Mouse (Mus musculus): ENCODE measurements around the gene Bcl7c. TPM values are rescaled to one million over a fixed set of nuclear protein-coding genes. Genes with fewer than 3 reads are reported as not detected.
A peak's percentile ranks its signal among the peaks of the same experiment; 100 is the strongest.
"Not testable (repeated sequence)": the region's sequence is repeated elsewhere in the genome, so short reads cannot be mapped to it uniquely, and the experiment has no call there.

The Bcl7c gene
- polyA plus RNA-seq, 1 experiment from 2014 or later = 112 TPM

- no peak for DNase-seq (ENCODE audit: low spot score)
Measured at GRCm38 (mm10) chr7:127718339-127718738, 9.6 kb upstream of the Bcl7c start.

GRCm38 (mm10) chr7:127716992-127717391, 8.3 kb upstream of the Bcl7c start:
- peak; percentile 58 for DNase-seq (ENCODE audit: low spot score)

GRCm38 (mm10) chr7:127714816-127715215, 6.1 kb upstream of the Bcl7c start:
- no peak for DNase-seq (ENCODE audit: low spot score)

- DNase-seq (ENCODE audit: low spot score) = peak; percentile 80
Measured at GRCm38 (mm10) chr7:127712461-127713385, 4.0 kb upstream of the Bcl7c start, which contains the start of gene Ctf1. Gene Ctf1, plus strand, starts transcription at chr7:127712736.

DNA sequence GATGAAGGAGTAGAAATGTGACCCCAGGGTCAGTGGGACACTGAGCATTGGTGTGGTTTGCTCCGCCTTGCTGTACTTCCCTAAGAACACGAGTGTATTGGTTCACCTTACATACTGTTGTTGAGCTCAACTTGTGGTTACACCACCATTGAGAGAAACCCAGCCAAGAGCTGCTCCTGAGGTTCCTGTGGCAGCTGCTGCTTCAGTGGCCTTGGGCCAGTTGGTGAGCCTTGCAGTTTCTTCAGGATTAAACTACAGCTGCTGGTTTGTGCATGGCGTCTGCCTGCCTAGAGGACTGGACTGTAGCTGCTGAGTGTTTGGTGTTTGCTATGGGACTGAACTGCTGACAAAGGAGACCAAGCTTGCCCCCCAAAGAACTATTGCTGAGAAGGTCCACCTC, 2.7 kb upstream of the Bcl7c start:
- DNase-seq (ENCODE audit: low spot score) = peak; percentile 19

DNA sequence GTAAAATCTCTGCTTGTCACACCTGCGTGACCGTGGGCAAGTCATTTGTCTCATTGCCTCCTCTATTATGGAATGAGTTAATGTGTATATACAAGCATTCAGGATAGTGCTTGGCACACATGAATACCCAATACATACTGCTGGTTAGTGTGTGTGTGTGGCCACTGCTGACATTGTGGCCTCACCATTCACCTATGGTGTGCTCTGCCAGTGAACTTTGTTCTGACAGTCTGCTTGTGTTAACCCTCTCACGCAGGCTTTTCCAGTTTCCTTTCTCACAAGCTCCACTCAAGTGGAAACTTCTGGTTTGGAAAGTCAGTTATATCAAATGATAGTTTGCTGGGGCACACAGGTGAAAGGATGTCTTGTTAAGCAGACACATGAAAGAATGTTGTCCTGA, 2.3 kb upstream of the Bcl7c start:
- DNase-seq (ENCODE audit: low spot score) = no peak

DNA sequence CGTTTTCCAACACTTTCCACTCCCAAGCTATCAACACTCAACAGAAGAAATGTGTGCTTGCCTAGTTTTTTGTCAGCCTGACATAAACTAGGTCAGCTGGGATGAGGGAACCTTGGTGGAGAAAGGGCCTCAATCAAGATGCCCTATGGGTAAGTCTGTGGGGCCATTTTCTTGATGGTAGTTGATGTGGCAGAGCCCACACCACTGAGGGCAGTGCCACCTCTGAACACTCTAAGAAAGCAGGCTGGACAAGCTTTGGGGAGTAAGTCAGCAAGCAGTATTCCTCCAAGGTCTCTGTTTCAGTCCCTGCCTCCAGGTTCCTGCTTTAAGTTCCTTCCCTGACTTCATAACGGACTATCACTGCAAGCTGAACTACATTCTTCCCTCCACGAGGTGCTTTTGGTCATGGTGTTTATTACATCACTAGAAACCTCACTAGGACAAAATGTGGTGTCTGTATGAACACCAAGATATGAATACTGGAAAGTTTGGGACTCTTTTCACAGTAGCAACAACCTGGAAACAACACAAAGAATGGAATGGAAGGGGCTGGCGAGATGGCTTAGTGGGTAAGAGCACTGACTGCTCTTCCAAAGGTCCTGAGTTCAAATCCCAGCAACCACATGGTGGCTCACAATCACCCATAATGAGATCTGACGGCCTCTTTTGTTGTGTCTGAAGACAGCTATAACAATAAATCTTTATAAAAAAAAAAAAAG, 687 bp upstream of the Bcl7c start:
- no peak for DNase-seq (ENCODE audit: low spot score)

- peak; percentile 87 for DNase-seq (ENCODE audit: low spot score)
Measured at GRCm38 (mm10) chr7:127707957-127708206, 851 bp downstream of the Bcl7c start.

DNA sequence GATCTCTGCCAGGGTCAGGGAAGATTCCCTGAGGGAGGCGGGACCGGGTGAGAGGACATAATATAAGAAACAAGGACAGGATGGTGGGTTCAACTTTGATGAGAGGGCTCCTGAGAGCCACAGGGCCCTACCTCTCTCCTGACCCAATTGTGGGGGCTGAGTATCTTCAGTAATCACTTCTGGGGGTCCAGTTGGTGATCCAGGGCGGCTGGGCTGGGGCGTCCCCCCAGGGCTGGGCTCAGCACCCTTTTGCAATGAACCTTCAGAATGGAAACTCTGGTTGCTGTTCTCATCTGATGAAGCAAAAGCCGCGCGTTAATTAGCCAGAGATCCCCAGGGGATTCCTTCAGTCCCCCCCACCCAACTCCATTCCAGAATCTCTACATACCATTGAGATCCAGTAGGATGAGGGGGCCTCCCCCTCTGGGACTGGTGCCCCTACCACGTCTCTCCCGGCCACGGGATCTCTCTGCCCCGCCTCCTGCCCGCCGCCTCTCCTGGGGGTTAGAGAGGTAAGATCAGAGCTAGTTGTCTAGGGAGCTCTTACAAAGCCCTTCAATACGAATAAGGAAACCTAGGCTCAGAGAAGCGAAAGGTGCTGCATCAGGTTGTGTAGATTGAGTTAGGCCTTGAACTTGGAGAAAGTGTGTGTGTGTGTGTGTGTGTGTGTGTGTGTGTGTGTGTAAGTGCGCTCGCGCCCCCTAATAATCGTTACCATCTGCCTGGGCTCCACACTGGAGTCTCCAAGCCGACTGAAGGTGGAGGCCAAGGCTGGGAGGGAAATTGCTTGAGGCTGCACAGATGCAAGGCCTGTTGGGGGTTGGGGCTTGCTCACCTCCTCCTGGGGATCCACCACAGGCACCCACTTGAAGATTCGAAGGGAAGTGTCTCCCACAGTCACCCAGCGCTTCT, 1.4 kb downstream of the Bcl7c start:
- no peak for DNase-seq (ENCODE audit: low spot score)

DNA sequence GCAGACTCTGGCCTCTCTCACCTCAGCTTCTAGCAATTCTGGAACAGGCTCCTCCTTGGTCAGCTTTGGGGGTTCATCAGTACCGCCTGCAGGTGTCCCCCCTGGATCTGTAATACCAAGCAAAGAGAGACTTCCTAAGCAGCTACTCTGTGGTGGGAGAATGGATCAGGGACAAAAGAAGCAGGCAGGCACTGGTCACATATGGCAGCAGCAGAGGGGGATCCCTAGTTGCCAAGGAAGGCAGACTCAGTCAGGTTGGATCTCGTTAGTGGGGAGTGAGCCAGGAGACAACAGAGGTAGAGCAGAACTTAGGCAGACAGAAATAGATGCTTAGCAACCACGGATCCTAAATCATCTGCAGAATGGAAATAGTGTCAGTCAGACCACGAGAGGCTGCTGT, 3.0 kb downstream of the Bcl7c start:
- DNase-seq (ENCODE audit: low spot score) = no peak

DNA sequence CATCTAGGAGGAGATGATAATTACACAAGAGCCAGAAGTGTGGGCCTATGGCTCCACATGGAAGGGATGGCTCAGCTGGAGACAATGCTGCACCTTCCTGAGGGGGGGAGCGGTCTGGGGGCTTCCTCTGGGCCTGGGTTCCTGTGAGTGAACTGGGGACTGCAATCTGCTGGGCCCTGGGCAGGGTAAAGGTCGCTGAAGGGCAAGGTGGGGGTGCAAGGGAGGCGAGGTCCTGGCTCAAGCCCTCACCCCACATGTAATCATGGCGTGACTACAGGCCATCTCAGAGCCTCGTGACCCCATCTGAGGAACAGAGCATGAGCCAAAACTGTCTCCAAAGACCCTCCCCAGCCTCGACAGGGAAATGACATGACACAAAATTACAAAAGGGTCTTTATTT, 4.1 kb downstream of the Bcl7c start:
- DNase-seq (ENCODE audit: low spot score) = no peak

DNA sequence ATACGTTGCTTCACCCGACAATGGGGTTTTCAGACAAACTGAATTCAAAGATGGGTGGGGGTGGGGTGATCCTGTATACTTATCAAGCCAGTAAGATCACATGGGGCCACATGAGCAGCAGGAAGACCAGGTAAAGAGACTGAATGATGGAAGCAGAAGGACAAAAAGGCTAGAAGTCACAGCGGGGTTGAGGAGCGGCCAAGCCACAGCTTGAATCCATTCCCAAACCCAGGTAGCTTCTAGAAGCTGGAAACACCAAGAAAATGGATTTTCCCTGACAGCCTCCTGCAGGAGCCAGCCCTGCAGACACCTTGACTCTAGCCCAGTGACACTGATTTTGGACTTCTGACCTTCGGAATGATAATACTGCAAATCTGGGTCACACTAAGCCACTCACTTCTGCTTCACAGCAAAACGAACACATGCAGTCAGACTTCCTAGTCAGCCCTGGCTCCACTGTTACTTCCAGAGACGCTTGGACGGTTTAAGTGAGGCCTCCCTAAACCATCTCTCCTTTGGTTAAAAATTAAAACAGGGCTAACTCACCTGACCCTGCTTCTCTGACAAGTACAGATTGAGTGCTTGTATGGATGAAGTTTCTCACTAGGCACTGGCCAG, 5.1 kb downstream of the Bcl7c start:
- no peak for DNase-seq (ENCODE audit: low spot score)

- DNase-seq (ENCODE audit: low spot score) = no peak
Measured at GRCm38 (mm10) chr7:127700712-127701331, 7.9 kb downstream of the Bcl7c start.

DNA sequence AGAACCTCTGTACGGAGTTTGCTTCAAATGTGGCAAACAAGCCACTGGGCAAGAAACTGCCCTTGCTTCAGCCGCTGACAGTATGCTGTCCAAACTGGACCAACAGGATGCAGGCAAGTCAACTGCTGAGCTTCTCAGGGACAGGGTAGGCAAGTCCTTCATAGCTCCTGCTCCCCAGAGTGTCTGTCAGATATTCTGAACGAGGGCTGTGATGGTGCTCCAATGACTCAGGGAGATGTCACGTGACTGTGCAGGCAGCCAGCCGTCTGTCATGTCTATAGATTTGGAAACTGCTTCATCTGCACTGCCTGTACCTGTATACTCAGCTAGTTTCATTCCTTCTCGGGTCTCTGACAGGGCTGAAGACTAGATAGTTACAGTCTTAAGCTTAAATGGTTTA, 9.7 kb downstream of the Bcl7c start:
- no peak for DNase-seq (ENCODE audit: low spot score)

DNA sequence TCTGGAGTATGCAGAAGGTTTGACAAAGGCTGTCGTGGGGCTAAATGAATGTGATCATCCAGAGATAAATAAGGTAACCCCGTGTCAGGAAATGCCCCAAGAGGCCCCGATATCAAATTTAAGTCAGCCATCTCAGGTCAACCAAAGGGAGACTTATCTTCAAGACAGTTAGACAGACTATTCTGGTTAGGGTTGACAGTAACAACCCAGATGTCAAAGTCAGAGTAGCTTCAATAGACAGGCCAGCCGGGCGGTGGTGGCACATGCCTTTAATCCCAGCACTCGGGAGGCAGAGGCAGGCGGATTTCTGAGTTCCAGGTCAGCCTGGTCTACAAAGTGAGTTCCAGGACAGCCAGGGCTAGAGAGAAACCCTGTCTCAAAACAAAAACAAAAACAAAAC, 15.0 kb downstream of the Bcl7c start:
- DNase-seq (ENCODE audit: low spot score) = not testable (repeated sequence)

GRCm38 (mm10) chr7:127693290-127693689, 15.4 kb downstream of the Bcl7c start:
- no peak for DNase-seq (ENCODE audit: low spot score)

- no peak for DNase-seq (ENCODE audit: low spot score)
Measured at GRCm38 (mm10) chr7:127691221-127691989, 17.3 kb downstream of the Bcl7c start.

DNA sequence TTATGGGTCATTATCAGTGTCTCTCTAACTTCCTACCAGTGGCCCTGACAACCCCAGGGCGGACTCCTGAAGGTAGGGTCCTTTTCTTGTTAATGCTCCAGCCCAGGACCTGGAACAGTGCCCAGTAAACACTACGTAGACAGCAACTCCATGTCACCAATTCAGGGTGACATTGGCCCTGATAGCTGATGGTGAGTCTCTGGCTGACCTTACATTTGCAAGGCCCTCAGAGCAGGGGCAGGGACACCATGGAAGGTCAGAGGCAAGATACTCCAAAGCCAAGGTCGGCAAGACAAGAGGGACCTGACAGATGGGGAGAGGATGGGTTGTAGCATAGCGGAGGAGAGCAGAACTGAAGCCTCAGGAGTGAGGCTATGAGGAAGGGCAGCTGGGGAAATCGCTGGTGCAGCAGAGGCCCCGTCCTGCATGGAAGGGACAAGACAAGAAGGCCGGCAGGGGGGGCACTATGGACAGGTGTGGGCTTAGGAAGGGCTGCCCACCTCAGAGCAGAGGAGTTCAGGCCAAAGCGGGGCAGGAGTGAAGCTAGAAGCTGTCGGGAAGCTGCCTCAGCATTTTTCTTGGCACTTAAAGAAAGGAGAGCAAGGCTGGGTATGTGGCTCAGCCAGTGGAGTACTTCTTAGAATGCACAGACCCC, 19.0 kb downstream of the Bcl7c start:
- no peak for DNase-seq (ENCODE audit: low spot score)

GRCm38 (mm10) chr7:127688935-127689334, 19.8 kb downstream of the Bcl7c start:
- DNase-seq (ENCODE audit: low spot score) = no peak

Data from thymus, postnatal 0 days (tissue).